Mouse (Mus musculus): ENCODE results near the gene Crlf1.

Crlf1 gene

GRCm38 (mm10) chr8:70527111-70527511, 34.2 kb downstream of the Crlf1 start:
- DNase-seq = no peak

GRCm38 (mm10) chr8:70527512-70528181, 34.7 kb downstream of the Crlf1 start, which contains the start of the genes Fkbp8 and Kxd1:
Fkbp8 (plus strand) TSS chr8:70527724.
Kxd1 (minus strand) TSS chr8:70527956.
- DNase-seq = peak; percentile 99

- DNase-seq = no peak
Measured at GRCm38 (mm10) chr8:70528182-70528797, 35.3 kb downstream of the Crlf1 start.

GRCm38 (mm10) chr8:70529299-70529698, 36.3 kb downstream of the Crlf1 start:
- no peak for DNase-seq

- no peak for DNase-seq
Measured at GRCm38 (mm10) chr8:70529741-70530161, 36.8 kb downstream of the Crlf1 start.

- no peak for DNase-seq
Measured at GRCm38 (mm10) chr8:70530314-70530713, 37.4 kb downstream of the Crlf1 start.

GRCm38 (mm10) chr8:70534281-70534680, 41.3 kb downstream of the Crlf1 start:
- no peak for DNase-seq

- no peak for DNase-seq
Measured at GRCm38 (mm10) chr8:70535221-70535620, 42.3 kb downstream of the Crlf1 start.

GRCm38 (mm10) chr8:70535701-70536100, 42.7 kb downstream of the Crlf1 start:
- no peak for DNase-seq

- DNase-seq = peak; percentile 26
Measured at GRCm38 (mm10) chr8:70538024-70538579, 45.1 kb downstream of the Crlf1 start.

GRCm38 (mm10) chr8:70538633-70539076, 45.7 kb downstream of the Crlf1 start:
- DNase-seq = peak; percentile 100

- DNase-seq = peak; percentile 99
Measured at GRCm38 (mm10) chr8:70539077-70539813, 46.3 kb downstream of the Crlf1 start, which contains the start of gene Ell. Ell (plus strand) TSS chr8:70539457.

GRCm38 (mm10) chr8:70540013-70540506, 47.1 kb downstream of the Crlf1 start:
- no peak for DNase-seq

- DNase-seq = no peak
Measured at GRCm38 (mm10) chr8:70540507-70541071, 47.6 kb downstream of the Crlf1 start.

GRCm38 (mm10) chr8:70541081-70541480, 48.1 kb downstream of the Crlf1 start:
- DNase-seq = no peak

GRCm38 (mm10) chr8:70544200-70544687, 51.3 kb downstream of the Crlf1 start:
- DNase-seq = no peak

GRCm38 (mm10) chr8:70546412-70546811, 53.5 kb downstream of the Crlf1 start:
- DNase-seq = no peak

GRCm38 (mm10) chr8:70547762-70548161, 54.8 kb downstream of the Crlf1 start:
- no peak for DNase-seq

- no peak for DNase-seq
Measured at GRCm38 (mm10) chr8:70549412-70550184, 56.6 kb downstream of the Crlf1 start.

- no peak for DNase-seq
Measured at GRCm38 (mm10) chr8:70551558-70552161, 58.7 kb downstream of the Crlf1 start.

GRCm38 (mm10) chr8:70552836-70553235, 59.9 kb downstream of the Crlf1 start:
- no peak for DNase-seq
